Mouse (Mus musculus) stomach, embryonic 14.5 days (tissue): ENCODE measurements around the gene Serping1. TPM values are rescaled to one million over a fixed set of nuclear protein-coding genes. Genes with fewer than 3 reads are reported as not detected.
"Not testable (repeated sequence)": the region's sequence is repeated elsewhere in the genome, so short reads cannot be mapped to it uniquely, and the experiment has no call there.

Experiments used
- ATAC-seq: fragments of 200-750 bp; cut with Nextera tagmentation; 2 replicates; pipeline ENCODE4 v1.8.0; 2017; ENCODE audit warnings: low read depth, moderate TSS enrichment; ENCODE audit not compliant: insufficient number of reproducible peaks, insufficient read depth, low FRiP score
- H3K27ac ChIP-seq: fragments of 300-500 bp; sonication (generic); 2 replicates; pipeline ENCODE4 v1.5.1; 2014; ENCODE audit warnings: mild to moderate bottlenecking, low read length, moderate library complexity, mixed read lengths
- H3K27me3 ChIP-seq: fragments of 300-500 bp; sonication (generic); 2 replicates; pipeline ENCODE4 v1.6.1; 2014; ENCODE audit warnings: low read length, control low read depth, mixed read lengths; ENCODE audit not compliant: control insufficient read depth, insufficient read depth
- H3K36me3 ChIP-seq: fragments of 300-500 bp; sonication (generic); 2 replicates; pipeline ENCODE4 v1.6.1; 2014; ENCODE audit warnings: mild to moderate bottlenecking, control low read depth, low read length, moderate library complexity, mixed read lengths; ENCODE audit not compliant: control insufficient read depth, insufficient read depth
- H3K4me1 ChIP-seq: fragments of 300-500 bp; sonication (generic); 2 replicates; pipeline ENCODE4 v1.6.1; 2014; ENCODE audit warnings: low read length, control low read depth, mixed read lengths; ENCODE audit not compliant: control insufficient read depth, insufficient read depth
- H3K4me2 ChIP-seq: fragments of 300-500 bp; sonication (generic); replicated peaks from 2 replicates; pipeline ENCODE4 v1.6.1; 2014; ENCODE audit warnings: low read depth, low read length, control low read depth
- H3K4me3 ChIP-seq: fragments of 300-500 bp; sonication (generic); 2 replicates; pipeline ENCODE4 v1.5.1; 2014; ENCODE audit warnings: low read depth, low read length, control low read depth
- H3K9ac ChIP-seq: fragments of 300-500 bp; sonication (generic); replicated peaks from 2 replicates; pipeline ENCODE4 v1.6.1; 2014; ENCODE audit warnings: low read depth, mild to moderate bottlenecking, control low read depth, low read length, moderate library complexity, mixed read lengths
- H3K9me3 ChIP-seq: fragments of 300-500 bp; sonication (generic); 2 replicates; pipeline ENCODE4 v1.6.1; 2016; ENCODE audit warnings: low read depth, low read length, control low read depth; ENCODE audit not compliant: control insufficient read depth
- WGBS: fragments of 180-500 bp; shearing (Covaris S2); extraction: QIAGEN DNeasy Blood & Tissue Kit; methylation state at CpG from one replicate; pipeline ENCODE4 v1.1.7; 2014; 5-methylcytosine and 5-hydroxymethylcytosine counted together
- polyA plus RNA-seq: library from polyadenylated mRNA; unstranded; fragments of >200 nt; fragmentation: Nextera tagmentation; extraction: Ambion mirVana; gene quantifications from 2 replicates; pipeline ENCODE4 v1.2.1, GENCODE M21; 2014

Serping1 gene
- polyA plus RNA-seq, 1 experiment from 2014 or later: 93.7 TPM

DNA sequence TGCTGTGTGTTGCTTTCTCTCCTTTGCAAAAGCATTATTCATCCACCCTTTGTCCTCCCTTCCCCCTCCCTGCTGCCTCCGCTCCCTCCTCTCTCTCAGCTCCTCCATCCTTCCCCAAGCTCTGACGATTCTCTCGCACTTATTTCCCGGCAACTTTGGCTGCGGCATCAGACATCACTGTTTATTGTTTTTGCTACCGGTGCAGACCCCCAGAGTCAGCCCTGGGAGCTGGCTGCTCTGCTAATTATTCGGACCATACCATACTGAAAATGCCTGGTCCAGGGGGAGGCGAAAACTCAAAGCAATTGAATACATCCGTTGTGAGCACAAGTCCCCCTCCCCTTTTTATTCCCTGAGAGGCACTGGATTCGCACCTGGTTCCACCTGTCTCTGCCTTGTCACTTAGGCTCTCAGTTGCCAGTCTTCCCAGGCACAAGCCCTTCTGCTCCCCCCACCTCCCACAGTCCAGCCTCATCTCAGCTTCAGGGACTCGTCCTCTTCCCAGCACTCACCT is 40.8 kb downstream of the Serping1 start:
- peak overlapping the region; percentile 39 for H3K4me3 ChIP-seq
- under 1% methylated on average over 11 of the region's 11 CpGs for WGBS
- H3K4me1 ChIP-seq: peaks cover 37% of the 10 kb centered on the region
- peak overlapping the region; percentile 38; the same call in 1 of the 2 replicates for H3K9ac ChIP-seq
- no peaks in the 10 kb centered on the region for H3K9me3 ChIP-seq
- peak overlapping the region; percentile 52 for H3K27ac ChIP-seq
- no peaks in the 10 kb centered on the region for H3K36me3 ChIP-seq
- H3K27me3 ChIP-seq: no peaks in the 10 kb centered on the region
- no peak for ATAC-seq
- peak overlapping the region; percentile 66 for H3K4me2 ChIP-seq

DNA sequence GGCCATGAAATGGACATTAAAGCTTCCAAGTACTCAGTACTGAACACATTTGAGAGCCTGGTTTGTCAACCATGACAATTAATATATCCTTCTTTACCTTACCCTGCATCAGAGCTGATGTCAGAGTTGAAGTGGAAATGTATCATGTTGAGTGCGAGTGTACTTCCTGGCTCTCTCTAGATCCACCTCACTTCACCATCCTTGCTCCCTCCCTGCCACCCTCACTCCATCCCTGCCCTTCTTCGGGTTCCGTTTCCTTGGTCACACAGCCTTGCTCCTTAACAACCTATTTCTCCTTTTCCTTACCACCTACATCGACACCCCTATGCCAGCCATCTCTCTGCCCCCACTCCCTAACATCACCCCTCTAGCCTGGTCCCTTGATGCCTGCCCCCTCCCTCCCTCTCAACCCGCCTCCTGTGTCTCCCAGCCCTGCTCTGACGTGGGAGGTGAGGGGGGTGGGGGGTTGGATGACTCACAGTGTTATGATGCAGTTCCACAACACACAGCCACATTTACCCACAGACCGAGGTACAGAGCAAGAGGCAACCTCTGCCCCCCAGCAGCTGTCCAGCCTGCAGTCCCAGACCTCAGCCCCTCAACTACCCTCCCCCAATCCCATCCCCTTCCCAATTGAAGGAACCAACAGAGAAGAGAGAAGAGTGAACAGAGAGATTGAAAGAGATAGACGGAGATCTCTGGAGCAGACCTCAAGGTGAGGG is 41.5 kb downstream of the Serping1 start, which contains the start of gene Ypel4:
Gene Ypel4, plus strand, starts transcription at position 480 of the 722 bp plus-strand sequence.
- Histone ChIP-seq H3K9ac (peak within 1 kb of the TSS; percentile 38; the same call in 1 of the 2 replicates), H3K27me3 (no peaks in the 10 kb centered on the region), H3K4me3 (peak within 1 kb of the TSS; percentile 39), H3K27ac (peak within 1 kb of the TSS; percentile 52), H3K4me1 (peaks cover 32% of the 10 kb centered on the region), H3K36me3 (no peaks in the 10 kb centered on the region), H3K4me2 (peak within 1 kb of the TSS; percentile 66), H3K9me3 (no peaks in the 10 kb centered on the region)
- WGBS: 4% methylated on average over 8 of the region's 8 CpGs
- peak; percentile 30; the same call in 1 of the 2 replicates for ATAC-seq

DNA sequence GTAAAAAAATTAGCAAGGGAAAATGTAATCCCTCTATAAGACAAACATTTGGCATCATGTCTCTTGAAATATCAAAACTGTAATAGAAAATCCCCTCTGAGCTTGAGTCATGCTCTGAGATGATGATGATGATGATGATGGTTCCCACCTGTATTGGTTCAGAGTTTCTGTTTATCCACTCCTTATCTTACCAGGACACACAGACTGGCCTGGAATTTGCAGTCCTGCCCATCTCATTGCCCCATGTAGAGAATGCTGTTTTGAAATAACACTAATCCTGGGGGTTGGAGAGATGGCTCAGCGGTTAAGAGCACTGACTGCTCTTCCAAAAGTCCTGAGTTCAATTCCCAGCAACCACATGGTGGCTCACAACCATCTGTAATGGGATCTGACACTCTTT is 42.9 kb downstream of the Serping1 start:
- Histone ChIP-seq H3K4me1 (peaks cover 19% of the 10 kb centered on the region), H3K27ac (no peak overlapping the region), H3K9me3 (no peaks in the 10 kb centered on the region), H3K36me3 (no peaks in the 10 kb centered on the region), H3K9ac (no peak overlapping the region), H3K4me3 (no peak overlapping the region), H3K27me3 (no peaks in the 10 kb centered on the region), H3K4me2 (no peak overlapping the region)
- no peak for ATAC-seq
- WGBS: 67% methylated on average over 1 of the region's 1 CpGs

DNA sequence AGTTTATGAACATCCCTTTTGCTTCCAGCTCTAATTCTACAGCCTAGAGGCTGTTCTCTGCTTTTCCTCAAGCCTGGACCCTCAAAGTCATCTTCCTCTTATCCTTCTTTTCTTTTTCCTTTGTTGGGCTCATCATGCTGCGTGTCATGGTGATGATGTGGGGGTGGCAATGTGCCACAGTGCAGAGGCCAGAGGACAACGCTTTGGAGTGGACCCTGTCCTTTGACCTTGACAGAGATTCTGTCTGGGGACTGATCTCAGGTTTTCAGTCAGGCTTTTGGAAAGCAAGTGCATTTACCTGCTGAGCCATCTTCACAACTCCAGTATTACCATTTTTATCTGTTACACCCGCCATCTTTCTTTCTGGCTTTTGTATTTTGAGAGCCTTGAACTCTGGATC is 44.0 kb downstream of the Serping1 start:
- no peak overlapping the region for H3K9ac ChIP-seq
- H3K4me3 ChIP-seq: no peak overlapping the region
- no peaks in the 10 kb centered on the region for H3K9me3 ChIP-seq
- H3K27me3 ChIP-seq: no peaks in the 10 kb centered on the region
- WGBS: 78% methylated on average over 3 of the region's 3 CpGs
- H3K4me2 ChIP-seq: no peak overlapping the region
- no peak overlapping the region for H3K27ac ChIP-seq
- no peaks in the 10 kb centered on the region for H3K36me3 ChIP-seq
- ATAC-seq: no peak
- H3K4me1 ChIP-seq: peaks cover 13% of the 10 kb centered on the region

DNA sequence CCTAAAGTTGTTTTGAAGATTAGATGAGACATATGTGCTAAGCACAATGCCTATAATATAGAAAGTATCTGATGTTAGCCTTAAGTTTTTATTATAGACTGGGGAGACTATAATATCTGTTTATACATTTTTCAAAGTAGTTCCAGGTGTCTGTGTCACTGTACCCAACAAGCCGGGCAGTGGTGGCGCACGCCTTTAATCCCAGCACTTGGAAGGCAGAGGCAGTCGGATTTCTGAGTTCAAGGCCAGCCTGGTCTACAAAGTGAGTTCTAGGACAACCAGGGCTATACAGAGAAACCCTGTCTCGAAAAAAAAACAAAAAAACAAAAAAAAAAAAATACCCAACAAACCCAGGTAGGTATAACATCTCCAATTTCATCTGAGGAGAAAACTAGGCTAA is 47.1 kb downstream of the Serping1 start:
- not testable (repeated sequence) for H3K4me2 ChIP-seq, H3K9ac ChIP-seq, H3K36me3 ChIP-seq, ATAC-seq, H3K4me3 ChIP-seq, H3K27me3 ChIP-seq, H3K4me1 ChIP-seq, H3K27ac ChIP-seq, H3K9me3 ChIP-seq
- 84% methylated on average over 5 of the region's 5 CpGs for WGBS

DNA sequence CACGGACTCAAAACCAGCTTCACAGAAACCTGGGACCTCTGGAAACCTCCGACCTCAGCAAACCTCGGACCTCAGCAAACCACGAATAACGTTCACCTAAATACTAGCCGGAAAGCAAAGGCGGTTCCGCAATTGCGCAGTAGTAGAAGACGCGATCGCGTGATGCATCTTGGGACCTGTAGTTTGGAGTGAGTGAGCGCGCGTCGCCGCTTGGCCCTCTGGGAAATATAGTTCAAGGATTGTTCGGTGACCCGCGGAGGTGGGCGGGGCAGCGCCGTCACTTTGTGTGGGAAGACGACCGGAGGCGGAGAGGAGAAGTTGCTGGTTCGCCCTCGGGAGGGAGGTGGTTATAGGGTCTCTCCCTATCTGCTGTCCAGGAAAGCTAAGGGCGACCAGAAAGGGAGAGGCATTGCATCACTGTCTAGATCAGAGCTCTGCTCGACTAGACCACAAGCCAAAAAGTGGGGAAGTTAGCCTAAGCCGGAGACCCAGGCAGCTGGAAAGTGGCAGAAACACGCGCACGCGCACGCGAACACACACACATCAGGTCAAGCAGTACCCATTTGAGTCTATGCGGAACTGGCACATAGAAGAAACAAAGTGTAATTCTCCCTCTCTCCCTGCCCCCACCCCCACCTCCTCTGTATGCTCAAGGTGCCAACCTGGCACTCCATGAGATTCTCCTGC is 47.9 kb downstream of the Serping1 start, which contains the start of gene Clp1:
Gene Clp1, minus strand, starts transcription at position 179 of the 687 bp plus-strand sequence.
- H3K4me2 ChIP-seq: peak within 1 kb of the TSS; percentile 95
- WGBS: under 1% methylated on average over 39 of the region's 39 CpGs
- peak within 1 kb of the TSS; percentile 48 for H3K9ac ChIP-seq
- no peaks in the 10 kb centered on the region for H3K9me3 ChIP-seq
- peak; percentile 97 for ATAC-seq
- peak within 1 kb of the TSS; percentile 44 for H3K27ac ChIP-seq
- H3K4me3 ChIP-seq: peak within 1 kb of the TSS; percentile 61
- peaks cover 10% of the 10 kb centered on the region; the same call in 1 of the 2 replicates for H3K36me3 ChIP-seq
- H3K27me3 ChIP-seq: no peaks in the 10 kb centered on the region
- H3K4me1 ChIP-seq: peaks cover 9% of the 10 kb centered on the region

DNA sequence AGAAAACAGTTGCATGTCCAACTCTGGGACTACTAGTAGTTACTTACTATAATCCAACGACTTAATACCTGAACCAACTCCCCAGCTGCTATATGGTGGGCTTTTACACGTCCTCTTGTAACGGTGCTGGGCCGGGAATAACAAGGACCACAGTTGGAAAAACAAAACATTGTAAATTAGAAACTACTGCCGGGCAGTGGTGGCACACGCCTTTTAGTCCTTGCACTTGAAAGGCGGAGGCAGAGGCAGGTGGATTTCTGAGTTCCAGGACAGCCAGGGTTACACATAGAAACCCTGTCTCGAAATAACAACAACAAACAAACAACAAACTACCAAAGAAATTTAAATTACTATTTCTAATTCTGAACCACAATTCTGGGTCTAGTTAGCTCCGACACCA is 48.5 kb downstream of the Serping1 start:
- Histone ChIP-seq H3K4me2 (peak overlapping the region; percentile 95), H3K36me3 (peaks cover 11% of the 10 kb centered on the region; the same call in 1 of the 2 replicates), H3K27me3 (no peaks in the 10 kb centered on the region), H3K4me1 (peaks cover 9% of the 10 kb centered on the region), H3K4me3 (peak overlapping the region; percentile 61), H3K27ac (no peak overlapping the region; the same call in 1 of the 2 replicates), H3K9ac (peak overlapping the region; percentile 48), H3K9me3 (no peaks in the 10 kb centered on the region)
- 6% methylated on average over 9 of the region's 9 CpGs for WGBS
- no peak for ATAC-seq

DNA sequence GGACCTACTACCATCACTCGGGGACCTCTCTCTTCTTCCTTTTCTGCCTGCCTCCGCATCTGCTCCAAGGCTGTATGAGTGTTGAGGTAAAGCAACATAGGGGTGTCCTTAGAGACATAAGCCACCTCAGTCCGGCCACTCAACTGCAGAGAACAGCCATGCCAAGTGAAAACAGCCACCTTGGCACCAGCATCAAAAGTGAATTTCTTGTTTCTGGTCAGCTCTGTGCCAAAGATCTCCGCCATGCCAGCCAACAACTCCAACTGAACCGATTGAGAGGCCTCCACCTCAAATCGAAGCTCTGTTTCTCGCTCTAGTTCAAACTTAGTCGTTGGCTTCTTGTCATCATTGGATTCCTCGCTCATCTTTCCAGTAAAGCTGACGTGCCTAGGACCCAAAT is 49.5 kb downstream of the Serping1 start:
- H3K9ac ChIP-seq: no peak overlapping the region
- ATAC-seq: no peak
- WGBS: 93% methylated on average over 10 of the region's 10 CpGs
- H3K36me3 ChIP-seq: peaks cover 15% of the 10 kb centered on the region; the same call in 1 of the 2 replicates
- H3K9me3 ChIP-seq: no peaks in the 10 kb centered on the region
- peaks cover 9% of the 10 kb centered on the region for H3K4me1 ChIP-seq
- H3K4me3 ChIP-seq: no peak overlapping the region
- peak overlapping the region; percentile 95; the same call in 1 of the 2 replicates for H3K4me2 ChIP-seq
- no peaks in the 10 kb centered on the region for H3K27me3 ChIP-seq
- no peak overlapping the region for H3K27ac ChIP-seq
